Mouse (Mus musculus) forebrain, embryonic 11.5 days (tissue): Measurements from ENCODE around the gene Cacnb2. TPM values are rescaled to one million over a fixed set of nuclear protein-coding genes. Genes with fewer than 3 reads are reported as not detected.

Experiments
- ATAC-seq: fragments of 200-750 bp; cut with Nextera tagmentation; replicated peaks from 2 replicates; pipeline ENCODE4 v1.8.0; 2017; ENCODE audit warnings: moderate TSS enrichment; ENCODE audit not compliant: low FRiP score
- DNase-seq: peaks from one replicate; pipeline ENCODE4 v3.0.0-alpha.2; 2017; ENCODE audit warnings: low spot score
- H3K27ac ChIP-seq: fragments of 300-500 bp; sonication (generic); 2 replicates; pipeline ENCODE4 v1.5.1; 2014; ENCODE audit warnings: low read depth, low read length
- H3K27me3 ChIP-seq: fragments of 300-500 bp; sonication (generic); 2 replicates; pipeline ENCODE4 v1.6.1; 2014; ENCODE audit warnings: mild to moderate bottlenecking, low read length, mixed read lengths; ENCODE audit not compliant: control insufficient read depth, insufficient read depth
- H3K36me3 ChIP-seq: fragments of 300-500 bp; sonication (generic); 2 replicates; pipeline ENCODE4 v1.6.1; 2014; ENCODE audit warnings: mild to moderate bottlenecking, low read length, moderate library complexity, mixed read lengths; ENCODE audit not compliant: control insufficient read depth, insufficient read depth
- H3K4me1 ChIP-seq: fragments of 300-500 bp; sonication (generic); replicated peaks from 2 replicates; pipeline ENCODE4 v1.6.1; 2014; ENCODE audit warnings: low read length, mixed read lengths; ENCODE audit not compliant: control insufficient read depth, insufficient read depth
- H3K4me2 ChIP-seq: fragments of 300-500 bp; sonication (generic); 2 replicates; pipeline ENCODE4 v1.6.1; 2014; ENCODE audit warnings: low read depth, mild to moderate bottlenecking, low read length, moderate library complexity, mixed read lengths; ENCODE audit not compliant: severe bottlenecking
- H3K4me3 ChIP-seq: fragments of 300-500 bp; sonication (generic); 2 replicates; pipeline ENCODE4 v1.5.1; 2014; ENCODE audit warnings: low read depth, low read length
- H3K9ac ChIP-seq: fragments of 300-500 bp; sonication (generic); 2 replicates; pipeline ENCODE4 v1.6.1; 2014; ENCODE audit warnings: low read length
- H3K9me3 ChIP-seq: fragments of 300-500 bp; sonication (generic); 2 replicates; pipeline ENCODE4 v1.6.1; 2016; ENCODE audit warnings: low read length, mixed read lengths; ENCODE audit not compliant: control insufficient read depth
- WGBS: fragments of 180-500 bp; shearing (Covaris S2); extraction: QIAGEN DNeasy Blood & Tissue Kit; methylation state at CpG from one replicate; pipeline ENCODE4 v1.1.7; 2014; 5-methylcytosine and 5-hydroxymethylcytosine counted together
- polyA plus RNA-seq: library from polyadenylated mRNA; unstranded; fragments of >200 nt; fragmentation: Nextera tagmentation; extraction: Ambion mirVana; gene quantifications from 2 replicates; pipeline ENCODE4 v1.2.1, GENCODE M21; 2014

The Cacnb2 gene
- polyA plus RNA-seq, 1 experiment from 2014 or later: 4.0 TPM

- DNase-seq: no peak
- no peaks in the 10 kb centered on the region for H3K27me3 ChIP-seq
- H3K4me2 ChIP-seq: no peak overlapping the region
- no peaks in the 10 kb centered on the region for H3K4me1 ChIP-seq
- ATAC-seq: no peak
- WGBS: 79% methylated on average over 1 of the region's 1 CpGs
- no peak overlapping the region for H3K9ac ChIP-seq
- no peaks in the 10 kb centered on the region for H3K36me3 ChIP-seq
- H3K4me3 ChIP-seq: no peak overlapping the region
- H3K27ac ChIP-seq: no peak overlapping the region
- no peaks in the 10 kb centered on the region for H3K9me3 ChIP-seq
Observed at GRCm38 (mm10) chr2:14774375-14774774, 171.5 kb downstream of the Cacnb2 start.

GRCm38 (mm10) chr2:14774857-14775495, 172.1 kb downstream of the Cacnb2 start:
- Histone ChIP-seq H3K36me3 (no peaks in the 10 kb centered on the region), H3K4me3 (no peak overlapping the region), H3K4me2 (no peak overlapping the region), H3K9ac (no peak overlapping the region), H3K4me1 (no peaks in the 10 kb centered on the region), H3K27me3 (no peaks in the 10 kb centered on the region), H3K27ac (no peak overlapping the region), H3K9me3 (no peaks in the 10 kb centered on the region)
- ATAC-seq (no peak), DNase-seq (no peak)
- WGBS: 76% methylated on average over 3 of the region's 3 CpGs

- no peak for ATAC-seq
- H3K27ac ChIP-seq: no peak overlapping the region
- H3K4me1 ChIP-seq: no peaks in the 10 kb centered on the region
- 92% methylated on average over 2 of the region's 2 CpGs for WGBS
- no peaks in the 10 kb centered on the region for H3K9me3 ChIP-seq
- no peak overlapping the region for H3K9ac ChIP-seq
- no peak for DNase-seq
- no peaks in the 10 kb centered on the region for H3K36me3 ChIP-seq
- no peaks in the 10 kb centered on the region for H3K27me3 ChIP-seq
- no peak overlapping the region for H3K4me2 ChIP-seq
- no peak overlapping the region for H3K4me3 ChIP-seq
Observed at GRCm38 (mm10) chr2:14787983-14788382, 185.1 kb downstream of the Cacnb2 start.

- Histone ChIP-seq H3K36me3 (no peaks in the 10 kb centered on the region), H3K9ac (no peak overlapping the region), H3K9me3 (no peaks in the 10 kb centered on the region), H3K27me3 (no peaks in the 10 kb centered on the region), H3K4me1 (no peaks in the 10 kb centered on the region), H3K27ac (no peak overlapping the region), H3K4me3 (no peak overlapping the region), H3K4me2 (no peak overlapping the region)
- WGBS: 91% methylated on average over 4 of the region's 4 CpGs
- no peak for ATAC-seq
- DNase-seq: no peak
Observed at GRCm38 (mm10) chr2:14801446-14802046, 198.7 kb downstream of the Cacnb2 start.

GRCm38 (mm10) chr2:14807650-14808347, 204.9 kb downstream of the Cacnb2 start:
- no peak overlapping the region for H3K27ac ChIP-seq
- no peaks in the 10 kb centered on the region for H3K27me3 ChIP-seq
- H3K9ac ChIP-seq: no peak overlapping the region
- H3K36me3 ChIP-seq: no peaks in the 10 kb centered on the region
- 0 out of 2 replicates have a peak, but pooled peaks cover 4% of the 10 kb centered on the region for H3K4me1 ChIP-seq
- H3K4me3 ChIP-seq: no peak overlapping the region
- no peak for DNase-seq
- ATAC-seq: 0 out of 2 replicates have a peak, but pooled peaks have one; percentile 21
- no peak overlapping the region for H3K4me2 ChIP-seq
- 51% methylated on average over 6 of the region's 6 CpGs for WGBS
- no peaks in the 10 kb centered on the region for H3K9me3 ChIP-seq

- ATAC-seq (no peak), DNase-seq (no peak)
- H3K36me3 ChIP-seq: no peaks in the 10 kb centered on the region
- no peak overlapping the region for H3K27ac ChIP-seq
- H3K4me1 ChIP-seq: no peaks in the 10 kb centered on the region
- H3K4me3 ChIP-seq: no peak overlapping the region
- H3K9me3 ChIP-seq: no peaks in the 10 kb centered on the region
- H3K4me2 ChIP-seq: no peak overlapping the region
- H3K27me3 ChIP-seq: no peaks in the 10 kb centered on the region
- no peak overlapping the region for H3K9ac ChIP-seq
Observed at GRCm38 (mm10) chr2:14814977-14815376, 212.1 kb downstream of the Cacnb2 start.

GRCm38 (mm10) chr2:14818651-14819050, 215.8 kb downstream of the Cacnb2 start:
- Histone ChIP-seq H3K4me3 (no peak overlapping the region), H3K9me3 (no peaks in the 10 kb centered on the region)
- 27% methylated on average over 1 of the region's 1 CpGs for WGBS

GRCm38 (mm10) chr2:14820946-14821345, 218.1 kb downstream of the Cacnb2 start:
- DNase-seq (no peak), ATAC-seq (no peak)
- no peak overlapping the region for H3K4me3 ChIP-seq

More at GRCm38 (mm10) chr2:14818651-14819050, 215.8 kb downstream of the Cacnb2 start:
- Histone ChIP-seq H3K9ac (no peak overlapping the region), H3K27ac (no peak overlapping the region), H3K36me3 (no peaks in the 10 kb centered on the region), H3K4me1 (no peaks in the 10 kb centered on the region; the same call in 1 of the 2 replicates), H3K27me3 (no peaks in the 10 kb centered on the region), H3K4me2 (no peak overlapping the region)
- ATAC-seq: no peak
- DNase-seq: no peak

More at GRCm38 (mm10) chr2:14820946-14821345, 218.1 kb downstream of the Cacnb2 start:
- Histone ChIP-seq H3K27ac (no peak overlapping the region), H3K27me3 (no peaks in the 10 kb centered on the region), H3K9ac (no peak overlapping the region), H3K36me3 (no peaks in the 10 kb centered on the region), H3K9me3 (no peaks in the 10 kb centered on the region), H3K4me2 (no peak overlapping the region), H3K4me1 (no peaks in the 10 kb centered on the region; the same call in 1 of the 2 replicates)
- 87% methylated on average over 2 of the region's 2 CpGs for WGBS
